Mouse (Mus musculus): Measurements from ENCODE around the gene Trim66.
A peak's percentile ranks its signal among the peaks of the same experiment; 100 is the strongest.

Gene Trim66

GRCm38 (mm10) chr7:109508034-109508433 lies at the start of gene Trim66:
TSS of gene Trim66 (minus strand) at chr7:109508134.
- DNase-seq = no peak

- DNase-seq = no peak
These were observed 38.8 kb upstream of the Trim66 start for GRCm38 (mm10) chr7:109546726-109547125.

- DNase-seq = no peak
These were observed 38.3 kb upstream of the Trim66 start for GRCm38 (mm10) chr7:109546186-109546585.

GRCm38 (mm10) chr7:109545255-109545993 lies 37.5 kb upstream of the Trim66 start:
- DNase-seq = no peak

- no peak for DNase-seq
These were observed 36.9 kb upstream of the Trim66 start for GRCm38 (mm10) chr7:109544792-109545191.

GRCm38 (mm10) chr7:109542364-109542628 lies 34.4 kb upstream of the Trim66 start:
- DNase-seq = no peak

GRCm38 (mm10) chr7:109541609-109542363 lies 33.9 kb upstream of the Trim66 start:
- DNase-seq = no peak

- no peak for DNase-seq
These were observed 33.0 kb upstream of the Trim66 start for GRCm38 (mm10) chr7:109540902-109541301.

GRCm38 (mm10) chr7:109536451-109536946 lies 28.6 kb upstream of the Trim66 start:
- DNase-seq = no peak

- no peak for DNase-seq
These were observed 27.0 kb upstream of the Trim66 start for GRCm38 (mm10) chr7:109534921-109535320.

- no peak for DNase-seq
These were observed 26.0 kb upstream of the Trim66 start for GRCm38 (mm10) chr7:109533888-109534287.

- DNase-seq = no peak
These were observed 25.2 kb upstream of the Trim66 start for GRCm38 (mm10) chr7:109533129-109533528.

GRCm38 (mm10) chr7:109532691-109533090 lies 24.8 kb upstream of the Trim66 start:
- DNase-seq = no peak

- DNase-seq = no peak
These were observed 23.6 kb upstream of the Trim66 start for GRCm38 (mm10) chr7:109531501-109531900.

- DNase-seq = no peak
These were observed 21.8 kb upstream of the Trim66 start for GRCm38 (mm10) chr7:109529741-109530140.

- peak; percentile 35 for DNase-seq
These were observed 20.4 kb upstream of the Trim66 start for GRCm38 (mm10) chr7:109528356-109528755.

GRCm38 (mm10) chr7:109527536-109527935 lies 19.6 kb upstream of the Trim66 start:
- DNase-seq = no peak

GRCm38 (mm10) chr7:109525740-109526663 lies 18.1 kb upstream of the Trim66 start:
- DNase-seq = peak; percentile 47

- DNase-seq = no peak
These were observed 16.8 kb upstream of the Trim66 start for GRCm38 (mm10) chr7:109524763-109525162.

GRCm38 (mm10) chr7:109524442-109524744 lies 16.5 kb upstream of the Trim66 start:
- DNase-seq = no peak

- no peak for DNase-seq
These were observed 16.0 kb upstream of the Trim66 start for GRCm38 (mm10) chr7:109523741-109524441.

- DNase-seq = no peak
These were observed 15.4 kb upstream of the Trim66 start for GRCm38 (mm10) chr7:109523304-109523703.

GRCm38 (mm10) chr7:109522084-109522483 lies 14.2 kb upstream of the Trim66 start:
- DNase-seq = no peak

All from kidney, adult 11 months (tissue).